Mouse (Mus musculus): ENCODE data around the gene Pkd1l3. TPM values are rescaled to one million over a fixed set of nuclear protein-coding genes. Genes with fewer than 3 reads are reported as not detected.
A peak's percentile ranks its signal among the peaks of the same experiment; 100 is the strongest.

Pkd1l3 gene
- polyA plus RNA-seq, 1 experiment from 2014 or later: 0.10 TPM

DNA sequence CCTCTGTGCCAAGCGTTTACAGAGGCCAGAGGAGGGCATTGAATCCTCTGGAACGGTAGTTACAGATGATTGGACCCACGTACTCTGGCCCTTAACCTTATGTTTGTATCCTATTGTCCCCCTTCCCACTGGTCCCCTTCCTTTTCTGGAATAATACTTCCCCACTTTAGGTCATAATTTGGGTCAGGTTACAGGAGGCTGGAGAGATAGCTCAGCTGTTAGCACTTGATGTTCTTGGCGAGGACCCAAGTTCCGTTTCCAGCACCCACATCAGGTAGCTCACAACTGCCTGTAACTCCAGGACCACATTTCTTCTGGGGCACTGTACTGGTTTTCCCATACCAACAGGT lies 5.2 kb upstream of the Pkd1l3 start:
- peak overlapping the region; percentile 78 for H3K4me2 ChIP-seq (replicated peaks; ENCODE audit: low read depth, low read length)
- 0 out of 2 replicates have a peak, but pooled peaks cover 2% of the 10 kb centered on the region for H3K36me3 ChIP-seq (ENCODE audit: insufficient read depth, low read length)
- H3K4me1 ChIP-seq (ENCODE audit: insufficient read depth, low read length): peaks cover 12% of the 10 kb centered on the region
- H3K27ac ChIP-seq (ENCODE audit: low read length): peak overlapping the region; percentile 99
- no peak for ATAC-seq (ENCODE audit: low FRiP score, low TSS enrichment)
- H3K9ac ChIP-seq (replicated peaks; ENCODE audit: low read length): peak overlapping the region; percentile 83
- H3K27me3 ChIP-seq (ENCODE audit: insufficient read depth, low read length): no peaks in the 10 kb centered on the region
- 7% methylated on average over 5 of the region's 5 CpGs for WGBS
- H3K9me3 ChIP-seq (ENCODE audit: low read length): no peaks in the 10 kb centered on the region
- peak overlapping the region; percentile 73 for H3K4me3 ChIP-seq (ENCODE audit: low read length)

- ATAC-seq (ENCODE audit: low FRiP score, low TSS enrichment): no peak
- Histone ChIP-seq H3K27ac (ENCODE audit: low read length) (no peak overlapping the region), H3K9ac (replicated peaks; ENCODE audit: low read length) (no peak overlapping the region), H3K9me3 (ENCODE audit: low read length) (no peaks in the 10 kb centered on the region), H3K27me3 (ENCODE audit: insufficient read depth, low read length) (no peaks in the 10 kb centered on the region), H3K4me1 (ENCODE audit: insufficient read depth, low read length) (no peaks in the 10 kb centered on the region), H3K4me3 (ENCODE audit: low read length) (no peak overlapping the region), H3K4me2 (replicated peaks; ENCODE audit: low read depth, low read length) (no peak overlapping the region), H3K36me3 (ENCODE audit: insufficient read depth, low read length) (no peaks in the 10 kb centered on the region)
- 89% methylated on average over 3 of the region's 3 CpGs for WGBS
Measured at GRCm38 (mm10) chr8:109615569-109615968, 1.3 kb downstream of the Pkd1l3 start.

- ATAC-seq (ENCODE audit: low FRiP score, low TSS enrichment): no peak
- no peaks in the 10 kb centered on the region for H3K27me3 ChIP-seq (ENCODE audit: insufficient read depth, low read length)
- H3K4me3 ChIP-seq (ENCODE audit: low read length): no peak overlapping the region
- H3K4me2 ChIP-seq (replicated peaks; ENCODE audit: low read depth, low read length): no peak overlapping the region
- peaks cover 6% of the 10 kb centered on the region; the same call in 1 of the 2 replicates for H3K9me3 ChIP-seq (ENCODE audit: low read length)
- WGBS: 64% methylated on average over 6 of the region's 6 CpGs
- no peaks in the 10 kb centered on the region for H3K4me1 ChIP-seq (ENCODE audit: insufficient read depth, low read length)
- no peak overlapping the region for H3K9ac ChIP-seq (replicated peaks; ENCODE audit: low read length)
- no peak overlapping the region for H3K27ac ChIP-seq (ENCODE audit: low read length)
- H3K36me3 ChIP-seq (ENCODE audit: insufficient read depth, low read length): no peaks in the 10 kb centered on the region
Measured at GRCm38 (mm10) chr8:109628638-109629037, 14.3 kb downstream of the Pkd1l3 start.

DNA sequence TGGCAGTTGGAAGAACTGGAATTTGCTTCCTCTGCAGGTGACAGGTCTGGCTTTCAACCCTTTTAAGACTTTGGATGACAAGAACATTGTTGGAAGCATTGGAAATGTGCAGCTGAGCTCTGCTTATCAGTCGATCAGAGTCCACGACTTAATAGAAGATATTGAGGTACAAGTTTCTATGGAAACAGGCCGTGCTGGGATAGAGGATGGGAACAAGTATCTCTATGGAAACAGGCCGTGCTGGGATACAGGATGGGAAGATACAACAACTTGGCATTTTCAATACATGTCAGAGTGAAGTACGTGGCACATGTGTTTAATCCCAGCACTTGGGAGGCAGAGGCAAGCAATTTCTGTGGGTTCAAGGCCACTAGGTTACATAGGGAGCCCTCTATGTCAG lies 18.2 kb downstream of the Pkd1l3 start:
- H3K4me1 ChIP-seq (ENCODE audit: insufficient read depth, low read length): no peaks in the 10 kb centered on the region
- no peak for ATAC-seq (ENCODE audit: low FRiP score, low TSS enrichment)
- H3K9ac ChIP-seq (replicated peaks; ENCODE audit: low read length): no peak overlapping the region
- H3K36me3 ChIP-seq (ENCODE audit: insufficient read depth, low read length): no peaks in the 10 kb centered on the region
- no peak overlapping the region for H3K27ac ChIP-seq (ENCODE audit: low read length)
- H3K9me3 ChIP-seq (ENCODE audit: low read length): no peaks in the 10 kb centered on the region
- WGBS: 83% methylated on average over 5 of the region's 5 CpGs
- H3K4me3 ChIP-seq (ENCODE audit: low read length): no peak overlapping the region
- no peaks in the 10 kb centered on the region for H3K27me3 ChIP-seq (ENCODE audit: insufficient read depth, low read length)
- no peak overlapping the region for H3K4me2 ChIP-seq (replicated peaks; ENCODE audit: low read depth, low read length)

DNA sequence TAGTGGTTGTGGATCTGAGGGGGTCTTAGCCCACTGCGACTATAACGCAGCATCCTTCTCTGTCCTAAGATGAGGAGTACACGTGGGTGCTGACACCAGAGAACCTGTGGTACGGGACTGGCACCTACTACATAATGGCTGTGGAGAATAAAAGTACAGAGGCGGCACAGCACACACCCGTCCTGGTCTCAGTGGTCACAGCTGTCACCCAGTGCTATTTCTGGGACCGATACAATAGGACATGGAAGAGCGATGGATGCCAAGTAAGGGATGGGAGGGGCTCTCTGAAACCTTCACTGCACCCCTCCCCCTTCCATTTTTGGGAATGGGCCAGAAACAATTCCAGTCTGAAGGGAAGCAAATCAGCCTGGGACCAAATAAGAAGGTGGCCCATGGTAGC lies 20.8 kb downstream of the Pkd1l3 start:
- Histone ChIP-seq H3K27me3 (ENCODE audit: insufficient read depth, low read length) (0 out of 2 replicates have a peak, but pooled peaks cover 2% of the 10 kb centered on the region), H3K9ac (replicated peaks; ENCODE audit: low read length) (no peak overlapping the region), H3K9me3 (ENCODE audit: low read length) (no peaks in the 10 kb centered on the region), H3K27ac (ENCODE audit: low read length) (no peak overlapping the region), H3K4me2 (replicated peaks; ENCODE audit: low read depth, low read length) (no peak overlapping the region), H3K4me1 (ENCODE audit: insufficient read depth, low read length) (no peaks in the 10 kb centered on the region), H3K36me3 (ENCODE audit: insufficient read depth, low read length) (no peaks in the 10 kb centered on the region), H3K4me3 (ENCODE audit: low read length) (no peak overlapping the region)
- ATAC-seq (ENCODE audit: low FRiP score, low TSS enrichment): no peak
- 93% methylated on average over 8 of the region's 8 CpGs for WGBS

DNA sequence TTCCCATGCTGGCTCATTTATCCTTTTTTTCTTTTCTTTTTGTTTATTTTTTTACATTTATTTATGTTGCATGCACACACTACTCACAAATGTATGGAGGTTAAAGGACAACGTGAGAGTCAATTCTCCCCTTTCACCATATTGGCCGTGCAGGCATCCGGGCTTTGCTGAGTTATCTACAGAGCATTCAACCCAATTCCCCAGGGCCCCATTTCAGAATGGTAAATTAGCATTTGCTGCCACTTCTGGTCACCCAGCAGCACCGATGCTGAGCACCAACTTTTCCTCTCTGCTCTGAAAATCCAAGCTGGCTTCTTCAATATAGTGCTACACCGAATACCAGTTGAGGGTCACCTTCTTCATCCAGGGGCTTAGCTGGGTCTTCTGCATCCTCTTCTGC lies 24.5 kb downstream of the Pkd1l3 start:
- no peaks in the 10 kb centered on the region for H3K9me3 ChIP-seq (ENCODE audit: low read length)
- WGBS: 74% methylated on average over 5 of the region's 5 CpGs
- no peak overlapping the region for H3K27ac ChIP-seq (ENCODE audit: low read length)
- no peak overlapping the region for H3K4me2 ChIP-seq (replicated peaks; ENCODE audit: low read depth, low read length)
- ATAC-seq (ENCODE audit: low FRiP score, low TSS enrichment): no peak
- H3K9ac ChIP-seq (replicated peaks; ENCODE audit: low read length): no peak overlapping the region
- no peak overlapping the region for H3K4me3 ChIP-seq (ENCODE audit: low read length)
- H3K36me3 ChIP-seq (ENCODE audit: insufficient read depth, low read length): no peaks in the 10 kb centered on the region
- H3K4me1 ChIP-seq (ENCODE audit: insufficient read depth, low read length): no peaks in the 10 kb centered on the region
- H3K27me3 ChIP-seq (ENCODE audit: insufficient read depth, low read length): 0 out of 2 replicates have a peak, but pooled peaks cover 2% of the 10 kb centered on the region

DNA sequence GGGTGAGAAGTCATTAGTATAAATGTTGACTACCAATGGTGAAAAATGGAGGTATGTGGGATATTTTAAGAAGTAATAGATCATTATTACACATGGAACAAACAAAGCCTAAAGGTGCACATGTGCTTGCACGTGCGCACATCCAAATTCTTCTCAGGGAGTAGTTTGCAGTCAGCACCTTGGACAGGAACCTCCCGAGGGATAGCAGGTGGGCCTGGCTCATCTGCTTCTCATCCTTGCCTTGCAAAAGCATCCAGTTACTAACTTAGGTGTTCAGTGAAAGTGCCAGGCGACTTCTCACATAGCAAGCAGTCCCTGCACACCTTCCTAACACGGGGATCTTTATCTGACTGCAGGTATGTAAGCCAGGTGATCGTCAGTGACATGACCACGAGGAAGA lies 26.1 kb downstream of the Pkd1l3 start:
- H3K27ac ChIP-seq (ENCODE audit: low read length): no peak overlapping the region
- ATAC-seq (ENCODE audit: low FRiP score, low TSS enrichment): no peak
- no peaks in the 10 kb centered on the region for H3K9me3 ChIP-seq (ENCODE audit: low read length)
- WGBS: 55% methylated on average over 7 of the region's 7 CpGs
- H3K9ac ChIP-seq (replicated peaks; ENCODE audit: low read length): no peak overlapping the region
- H3K4me3 ChIP-seq (ENCODE audit: low read length): no peak overlapping the region
- no peaks in the 10 kb centered on the region for H3K36me3 ChIP-seq (ENCODE audit: insufficient read depth, low read length)
- no peak overlapping the region for H3K4me2 ChIP-seq (replicated peaks; ENCODE audit: low read depth, low read length)
- H3K4me1 ChIP-seq (ENCODE audit: insufficient read depth, low read length): no peaks in the 10 kb centered on the region
- 0 out of 2 replicates have a peak, but pooled peaks cover 2% of the 10 kb centered on the region for H3K27me3 ChIP-seq (ENCODE audit: insufficient read depth, low read length)

GRCm38 (mm10) chr8:109641236-109641635 lies 26.9 kb downstream of the Pkd1l3 start:
- 72% methylated on average over 5 of the region's 5 CpGs for WGBS
- no peak overlapping the region for H3K4me3 ChIP-seq (ENCODE audit: low read length)
- H3K27me3 ChIP-seq (ENCODE audit: insufficient read depth, low read length): 0 out of 2 replicates have a peak, but pooled peaks cover 2% of the 10 kb centered on the region
- H3K4me1 ChIP-seq (ENCODE audit: insufficient read depth, low read length): no peaks in the 10 kb centered on the region
- no peak for ATAC-seq (ENCODE audit: low FRiP score, low TSS enrichment)
- no peak overlapping the region for H3K27ac ChIP-seq (ENCODE audit: low read length)
- H3K36me3 ChIP-seq (ENCODE audit: insufficient read depth, low read length): no peaks in the 10 kb centered on the region
- no peak overlapping the region for H3K9ac ChIP-seq (replicated peaks; ENCODE audit: low read length)
- no peaks in the 10 kb centered on the region for H3K9me3 ChIP-seq (ENCODE audit: low read length)
- no peak overlapping the region for H3K4me2 ChIP-seq (replicated peaks; ENCODE audit: low read depth, low read length)

- H3K9me3 ChIP-seq (ENCODE audit: low read length): no peaks in the 10 kb centered on the region
- H3K4me2 ChIP-seq (replicated peaks; ENCODE audit: low read depth, low read length): no peak overlapping the region
Measured at GRCm38 (mm10) chr8:109647331-109647730, 33.0 kb downstream of the Pkd1l3 start.

DNA sequence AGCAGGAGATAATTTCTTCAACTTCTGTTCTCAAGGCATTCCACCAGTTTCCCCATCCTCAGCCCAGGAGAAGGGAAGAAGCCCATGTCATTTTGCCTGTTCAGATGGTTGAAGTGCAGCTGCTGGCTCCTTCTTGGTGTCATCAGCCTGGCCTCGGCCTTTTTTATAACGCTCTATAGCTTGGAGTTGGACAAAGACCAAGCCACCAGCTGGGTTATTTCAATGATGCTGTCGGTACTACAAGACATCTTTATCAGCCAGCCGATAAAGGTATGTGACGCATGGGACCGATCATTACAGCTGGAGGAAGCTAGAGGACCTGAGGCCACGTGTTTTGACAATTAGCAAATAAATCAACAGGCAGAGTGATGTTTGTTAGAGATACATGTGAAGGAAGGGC lies 34.2 kb downstream of the Pkd1l3 start:
- Histone ChIP-seq H3K4me2 (replicated peaks; ENCODE audit: low read depth, low read length) (no peak overlapping the region), H3K27ac (ENCODE audit: low read length) (no peak overlapping the region), H3K27me3 (ENCODE audit: insufficient read depth, low read length) (no peaks in the 10 kb centered on the region), H3K4me1 (ENCODE audit: insufficient read depth, low read length) (no peaks in the 10 kb centered on the region), H3K4me3 (ENCODE audit: low read length) (no peak overlapping the region), H3K9me3 (ENCODE audit: low read length) (no peaks in the 10 kb centered on the region), H3K36me3 (ENCODE audit: insufficient read depth, low read length) (no peaks in the 10 kb centered on the region), H3K9ac (replicated peaks; ENCODE audit: low read length) (no peak overlapping the region)
- ATAC-seq (ENCODE audit: low FRiP score, low TSS enrichment): no peak
- WGBS: 42% methylated on average over 7 of the region's 7 CpGs

More at GRCm38 (mm10) chr8:109647331-109647730, 33.0 kb downstream of the Pkd1l3 start:
- Histone ChIP-seq H3K4me1 (ENCODE audit: insufficient read depth, low read length) (no peaks in the 10 kb centered on the region), H3K27me3 (ENCODE audit: insufficient read depth, low read length) (no peaks in the 10 kb centered on the region), H3K36me3 (ENCODE audit: insufficient read depth, low read length) (no peaks in the 10 kb centered on the region), H3K27ac (ENCODE audit: low read length) (no peak overlapping the region), H3K4me3 (ENCODE audit: low read length) (no peak overlapping the region), H3K9ac (replicated peaks; ENCODE audit: low read length) (no peak overlapping the region)
- WGBS: 56% methylated on average over 11 of the region's 11 CpGs
- ATAC-seq (ENCODE audit: low FRiP score, low TSS enrichment): no peak

Measured in kidney, embryonic 16.5 days (tissue).